Mouse (Mus musculus) right cerebral cortex, adult 2 months (tissue): ENCODE results near the gene Tmem207.
"Not testable (repeated sequence)": the region's sequence is repeated elsewhere in the genome, so short reads cannot be mapped to it uniquely, and the experiment has no call there.

Source experiments
- DNase-seq, 2 experiments: peaks; one replicate each; pipeline ENCODE4 v3.0.0; 2021 to 2022; ENCODE audit warnings: low spot score in 2 of 2

The Tmem207 gene

DNA sequence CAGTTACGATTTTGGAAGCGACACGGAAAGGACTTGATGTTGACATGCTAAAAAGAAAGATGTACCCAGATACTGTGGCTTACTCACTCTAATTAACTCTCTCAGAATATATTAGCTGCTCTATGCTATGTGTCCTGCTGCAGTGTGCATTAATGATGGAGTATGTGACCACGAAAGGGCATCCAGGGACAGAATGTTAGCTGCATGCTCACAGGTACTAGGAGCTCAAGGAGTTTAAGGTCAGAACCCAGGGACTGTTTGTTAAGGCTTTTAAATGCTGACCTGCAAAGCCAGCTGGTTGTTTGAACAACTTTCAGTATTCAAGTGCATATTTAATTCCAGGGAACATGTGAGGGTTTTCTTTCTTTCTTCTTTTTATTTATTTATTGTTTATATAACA, at the start of gene Tmem207:
Gene Tmem207 (minus strand): TSS at position 101 of the 400 bp plus-strand sequence.
- DNase-seq = no peak

DNA sequence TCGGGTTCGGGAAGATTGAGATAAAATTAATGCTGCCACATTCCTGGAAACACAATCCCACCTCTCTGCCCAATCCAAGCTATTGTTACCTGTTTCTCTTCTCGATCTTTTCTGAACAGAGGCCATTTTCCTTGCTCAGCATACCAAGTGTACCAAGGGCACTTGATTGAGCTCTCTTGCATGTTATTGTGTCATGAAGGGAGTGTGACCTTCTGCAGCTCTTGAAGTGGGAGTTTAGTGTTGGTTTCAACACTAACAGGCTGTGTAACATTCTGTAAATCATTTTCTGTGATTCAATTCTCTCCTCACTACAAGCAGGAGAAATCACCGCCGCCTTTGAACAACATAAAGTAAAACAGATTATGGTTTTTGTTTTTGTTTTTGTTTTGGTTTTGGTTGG, 47.6 kb upstream of the Tmem207 start:
- no peak for DNase-seq

DNA sequence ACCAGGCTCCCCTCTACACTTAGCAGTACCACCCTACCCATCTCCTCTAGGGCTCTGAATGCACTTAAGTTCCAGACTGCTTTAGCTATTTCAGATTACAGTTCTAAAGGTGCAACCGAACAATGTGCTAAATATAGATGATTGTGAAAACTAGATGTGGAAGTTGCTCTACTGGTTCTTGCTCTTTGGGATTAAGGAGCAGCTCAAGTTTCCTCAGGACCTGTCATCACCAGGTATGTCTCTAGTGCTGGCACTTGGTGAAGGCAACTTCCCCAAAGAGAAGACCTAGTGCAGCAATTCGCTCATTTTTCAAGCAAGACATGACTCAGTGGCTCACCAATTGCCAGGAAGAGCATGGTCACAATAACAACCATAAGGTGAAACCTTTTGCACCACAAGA, 45.3 kb upstream of the Tmem207 start:
- no peak for DNase-seq

DNA sequence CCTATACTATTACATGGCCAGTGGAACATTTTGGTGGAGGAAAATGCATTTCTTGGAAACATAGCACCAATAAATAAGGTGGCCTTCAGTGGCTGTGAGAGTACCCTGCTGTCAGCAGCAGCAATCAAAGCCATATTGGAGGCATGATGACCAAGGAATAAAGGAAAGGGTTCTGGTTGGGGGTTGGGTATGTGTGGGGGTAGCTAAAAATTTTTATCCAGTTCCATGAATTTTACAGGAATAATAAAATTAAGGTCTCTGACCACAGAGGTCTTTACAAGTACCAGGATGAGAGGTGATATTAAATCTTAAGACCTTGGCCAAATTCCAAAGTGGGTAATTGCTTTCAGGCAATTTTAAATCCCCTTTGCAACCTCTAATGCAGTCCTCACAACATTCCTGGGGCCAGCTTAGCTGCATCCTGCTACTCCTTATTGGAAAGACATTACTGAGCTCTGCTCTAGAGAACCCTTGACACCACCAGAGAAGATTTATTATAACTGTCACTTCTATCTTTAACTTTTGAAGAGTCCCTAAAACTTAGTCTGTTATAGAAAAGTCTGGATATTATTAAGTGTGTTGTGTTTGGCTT, 42.9 kb upstream of the Tmem207 start:
- DNase-seq = no peak

DNA sequence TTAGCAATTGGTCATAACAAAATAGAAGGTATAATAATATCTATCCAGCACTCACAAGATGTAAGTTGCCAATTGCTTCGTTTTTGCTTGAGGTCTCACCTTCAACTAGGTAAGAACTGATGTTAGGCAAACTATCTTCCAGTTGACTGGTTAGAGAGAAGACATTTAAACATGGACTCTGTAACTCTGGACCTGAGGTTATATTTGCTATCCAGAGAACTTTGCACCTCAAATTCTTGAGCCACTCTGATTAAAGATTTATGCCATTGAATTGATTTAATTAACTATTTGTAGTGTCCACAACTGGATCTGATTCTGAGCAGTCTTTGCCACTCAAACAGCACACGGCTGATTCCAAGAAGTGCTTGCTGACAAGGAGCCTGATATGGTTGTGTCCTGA, 36.2 kb upstream of the Tmem207 start:
- DNase-seq = no peak

DNA sequence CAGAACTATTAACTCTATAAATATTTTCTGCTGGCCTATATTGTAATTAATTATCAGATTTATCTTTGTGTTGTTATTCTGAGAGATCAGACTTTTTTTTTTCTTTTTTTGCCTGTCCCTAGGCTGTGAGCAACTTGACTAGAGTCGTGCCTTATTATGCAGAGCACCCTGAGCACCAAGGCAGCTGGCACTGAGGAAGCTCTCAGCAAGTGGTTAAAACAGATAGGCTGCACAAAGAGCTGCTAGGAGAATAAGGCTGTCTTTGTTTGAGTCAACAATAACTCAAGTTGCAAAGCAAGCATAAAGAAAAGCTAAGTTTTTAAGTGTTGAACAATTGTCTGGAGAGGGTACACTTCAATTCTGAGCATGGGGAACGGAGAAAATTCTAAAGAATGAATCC, 35.2 kb upstream of the Tmem207 start:
- no peak for DNase-seq

DNA sequence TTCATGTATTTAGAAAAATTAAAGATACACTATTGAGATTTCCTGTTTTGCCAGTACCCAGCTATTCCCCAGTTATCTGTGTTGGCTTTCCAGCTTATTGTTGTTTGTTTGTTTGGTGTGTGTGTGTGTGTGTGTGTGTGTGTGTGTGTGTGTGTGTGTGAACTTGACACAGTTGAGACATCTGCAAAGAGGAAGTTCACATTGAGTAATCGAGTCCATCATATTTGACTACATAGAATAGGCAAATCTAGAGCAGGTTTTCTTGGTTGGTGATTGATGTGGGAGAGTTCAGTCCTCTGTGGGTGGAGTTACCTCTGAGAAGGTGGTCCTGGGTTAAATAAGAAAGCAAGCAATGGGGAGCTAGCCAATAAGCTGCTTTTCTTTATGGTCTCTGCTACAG, 32.2 kb upstream of the Tmem207 start:
- no peak for DNase-seq

DNA sequence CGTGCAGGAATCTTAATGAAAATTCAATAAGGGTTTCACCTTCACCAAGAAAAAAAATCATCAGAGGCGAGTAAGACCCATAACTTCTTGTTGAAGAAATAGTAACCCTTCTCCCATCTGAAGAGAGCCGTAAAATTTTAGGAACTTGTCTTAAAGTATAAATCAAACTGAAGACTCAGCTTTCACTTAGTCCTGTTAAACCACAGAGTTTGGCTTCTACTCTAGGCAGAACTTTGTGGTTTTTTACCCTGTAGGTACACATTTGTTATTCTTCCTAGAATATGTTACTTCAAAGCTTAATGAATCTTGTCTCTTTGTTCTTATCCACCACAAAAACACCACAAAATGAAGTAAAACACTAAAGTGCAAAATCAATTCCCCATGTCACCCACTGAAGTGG, 25.7 kb upstream of the Tmem207 start:
- no peak for DNase-seq

DNA sequence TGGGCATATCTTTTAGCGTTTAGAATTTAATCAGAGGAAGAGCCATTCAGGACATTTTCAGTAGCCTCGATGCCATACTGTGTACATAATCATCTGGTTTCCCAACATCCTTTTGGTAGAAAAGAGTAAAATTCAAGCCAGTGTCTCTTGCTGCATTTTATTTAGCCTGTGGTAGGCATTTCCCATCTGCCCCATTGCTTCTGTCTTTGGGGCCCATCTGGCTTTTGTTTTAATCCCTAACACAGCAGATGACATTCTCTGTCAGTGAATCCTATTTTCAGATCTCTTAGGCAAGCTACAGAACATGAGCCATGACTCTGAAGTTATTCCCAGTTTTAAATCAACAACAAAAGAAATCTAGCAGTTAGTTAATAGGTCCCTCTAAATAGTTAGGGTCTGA, 22.7 kb upstream of the Tmem207 start:
- peak; percentile 17 to 34 for DNase-seq

DNA sequence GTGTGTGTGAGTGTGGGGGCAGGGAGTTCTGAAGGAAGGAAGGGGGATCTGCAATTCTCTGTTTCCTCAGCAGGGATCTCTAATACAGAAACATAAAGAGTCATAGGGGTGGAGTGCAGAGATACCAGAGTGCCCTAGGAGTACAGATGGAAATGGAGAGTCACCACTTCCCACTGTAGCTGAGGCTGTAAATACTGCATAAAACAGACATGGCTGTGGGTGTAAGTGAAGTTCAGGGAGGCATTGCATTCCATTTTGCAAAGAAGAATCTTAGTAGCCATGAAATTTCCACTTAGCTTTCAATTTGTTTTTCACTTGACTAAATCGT, 20.3 kb upstream of the Tmem207 start:
- DNase-seq = no peak

DNA sequence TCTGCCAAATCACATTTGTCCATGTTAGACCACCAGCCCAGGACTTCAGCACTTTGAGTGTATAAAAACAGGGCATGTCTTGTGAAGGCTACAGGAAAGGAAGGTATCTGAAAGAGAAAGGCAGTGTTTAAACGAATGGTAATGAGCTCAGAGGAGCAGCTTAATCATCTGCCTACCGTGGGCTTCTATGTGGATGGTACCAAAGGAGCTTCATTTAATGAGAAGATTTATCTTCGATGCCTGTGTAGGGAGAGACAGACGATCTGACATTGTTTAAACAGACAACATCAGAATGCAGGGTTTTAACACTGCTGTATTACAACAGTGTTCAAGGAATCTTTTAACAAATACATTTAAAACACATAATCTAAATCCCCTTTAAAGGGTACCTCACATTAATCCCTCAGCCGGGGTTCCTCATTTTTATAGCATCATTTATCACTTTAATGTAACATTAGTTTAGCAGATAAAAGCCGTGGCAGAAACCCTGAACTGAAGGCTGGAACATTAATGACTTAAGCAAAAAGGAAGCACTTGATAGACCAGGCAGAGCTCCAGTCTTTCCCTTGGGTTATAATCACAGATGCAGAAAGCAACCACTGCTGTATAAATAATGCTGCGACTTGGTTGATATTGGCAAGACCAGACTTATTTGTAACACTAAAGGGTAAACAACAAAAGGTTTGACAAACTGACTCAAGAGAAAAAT, 19.8 kb upstream of the Tmem207 start:
- no peak for DNase-seq

DNA sequence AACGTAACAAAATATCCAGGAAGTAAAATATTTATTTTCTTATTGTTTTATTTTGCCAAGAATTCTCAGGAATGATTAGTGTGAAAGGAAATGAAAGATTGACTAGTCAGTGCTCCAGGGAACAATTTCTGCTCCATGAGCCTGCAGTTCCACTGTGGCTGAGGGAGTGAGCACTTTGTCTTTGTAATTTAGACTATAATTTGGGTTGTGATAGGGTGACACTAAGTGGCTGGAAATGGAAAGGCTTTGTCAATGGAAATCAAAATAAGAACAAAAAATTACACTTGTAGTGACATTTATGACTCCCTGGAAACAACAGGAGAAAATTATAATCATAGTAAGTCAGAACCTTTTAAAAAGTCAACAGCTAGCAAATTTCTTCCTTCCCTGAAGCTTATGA, 5.7 kb upstream of the Tmem207 start:
- DNase-seq = no peak

DNA sequence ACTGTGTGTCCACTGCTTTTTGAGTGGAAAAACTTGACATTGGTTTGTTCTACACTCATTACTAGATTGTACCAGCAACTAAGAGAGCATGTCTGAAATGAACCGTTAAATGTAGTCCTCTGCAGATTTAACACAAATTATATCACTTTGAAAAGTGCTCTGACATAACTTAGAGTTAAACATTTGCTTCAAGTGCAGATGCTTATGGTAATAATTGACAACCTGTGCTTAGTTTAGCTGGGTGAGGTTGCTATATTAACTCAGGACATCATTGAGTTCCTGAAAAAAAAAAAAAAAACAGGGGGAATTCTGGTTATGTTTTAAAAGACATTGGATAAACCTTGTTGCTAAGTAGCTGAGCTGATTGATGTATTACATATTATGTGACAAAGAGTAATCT, 3.9 kb upstream of the Tmem207 start:
- DNase-seq = no peak

DNA sequence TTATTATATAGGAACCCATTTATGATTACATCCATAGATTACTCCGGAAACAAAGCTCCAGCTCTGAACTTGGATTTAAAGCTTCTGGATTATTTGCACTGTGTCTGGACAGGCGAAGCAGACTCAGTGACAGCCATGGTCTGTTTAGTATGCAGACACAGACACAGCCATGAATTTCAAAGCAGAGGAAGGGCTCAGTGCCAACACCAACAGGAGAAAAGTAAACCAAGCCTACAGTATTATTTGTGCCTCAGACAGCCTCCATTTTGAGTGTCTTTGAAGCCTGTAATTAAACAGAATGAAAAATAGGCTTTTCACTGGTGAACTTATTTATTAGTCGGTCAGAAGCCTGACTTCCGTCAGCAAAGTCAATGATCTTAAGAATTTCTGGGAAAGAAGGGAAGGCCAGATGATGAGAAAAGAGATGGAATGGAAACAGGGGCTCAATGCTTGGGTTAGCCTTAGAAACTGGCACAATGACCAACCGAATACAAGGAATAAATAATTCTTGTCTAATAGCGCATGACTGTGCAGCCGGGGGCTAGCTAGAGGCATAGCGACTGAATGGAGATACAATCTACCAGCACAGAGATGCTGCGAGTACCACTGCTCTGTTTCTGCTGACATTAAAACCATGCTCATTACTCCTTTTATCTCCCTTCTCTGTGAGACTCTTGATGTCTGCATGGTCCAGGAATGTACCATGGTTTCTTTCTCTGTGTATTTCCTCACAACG, 1.5 kb upstream of the Tmem207 start:
- no peak for DNase-seq

DNA sequence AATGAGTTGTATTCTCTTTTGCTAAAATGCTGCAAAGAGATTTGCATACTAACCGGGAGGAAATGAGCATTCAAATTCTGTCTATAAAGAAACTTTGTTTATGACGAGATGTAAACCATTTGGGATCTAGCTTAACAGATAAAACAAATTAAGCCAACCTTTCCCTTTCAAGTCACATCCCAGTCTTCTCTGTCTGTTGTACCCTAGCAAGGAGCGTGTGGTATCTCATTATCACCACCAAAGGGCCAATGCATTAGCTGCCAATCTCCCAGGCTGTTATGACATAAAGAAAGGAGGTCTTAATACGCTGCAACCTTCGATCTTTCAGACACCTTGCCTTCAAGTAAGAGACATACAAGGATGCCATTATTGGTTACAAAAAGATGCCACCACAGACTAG, 737 bp downstream of the Tmem207 start:
- DNase-seq = no peak

DNA sequence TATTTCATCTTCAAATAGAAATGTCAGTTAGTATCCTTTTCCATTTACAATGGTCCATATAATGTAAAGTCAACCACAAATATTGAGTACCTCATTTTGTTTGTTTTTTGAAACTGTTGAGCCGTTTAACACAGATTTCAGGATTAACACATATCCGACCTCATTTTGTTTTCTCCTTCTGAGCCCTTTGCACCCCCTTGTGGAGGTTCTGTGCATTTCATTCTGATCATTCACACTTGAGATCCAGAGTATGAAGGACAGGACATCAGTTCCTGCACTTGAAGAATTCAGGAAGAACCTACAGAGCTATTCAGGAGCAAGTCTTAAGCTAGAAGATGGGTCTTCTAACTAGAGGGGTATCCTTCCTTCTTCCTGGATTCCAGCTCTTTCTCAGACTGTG, 7.0 kb downstream of the Tmem207 start:
- peak; percentile 42 to 56 for DNase-seq

DNA sequence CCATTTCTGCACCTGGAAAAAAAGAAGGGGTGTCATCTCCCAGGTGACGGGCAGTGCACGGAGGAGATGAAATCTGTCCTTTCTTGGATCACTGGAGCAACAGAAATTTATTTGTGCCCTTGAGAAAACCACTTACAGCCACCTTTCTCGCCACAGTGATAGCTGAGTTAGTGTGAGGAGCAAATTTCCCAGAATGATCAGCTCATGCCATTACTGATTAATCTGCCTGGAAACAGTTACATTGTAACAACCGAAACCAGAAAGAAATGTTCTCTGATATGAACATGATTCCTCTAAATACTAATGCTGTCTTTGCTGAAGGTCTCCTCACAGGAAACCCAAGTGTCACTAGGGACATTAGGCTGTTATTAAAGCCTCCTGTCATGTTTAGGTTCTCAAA, 21.6 kb downstream of the Tmem207 start:
- no peak for DNase-seq

DNA sequence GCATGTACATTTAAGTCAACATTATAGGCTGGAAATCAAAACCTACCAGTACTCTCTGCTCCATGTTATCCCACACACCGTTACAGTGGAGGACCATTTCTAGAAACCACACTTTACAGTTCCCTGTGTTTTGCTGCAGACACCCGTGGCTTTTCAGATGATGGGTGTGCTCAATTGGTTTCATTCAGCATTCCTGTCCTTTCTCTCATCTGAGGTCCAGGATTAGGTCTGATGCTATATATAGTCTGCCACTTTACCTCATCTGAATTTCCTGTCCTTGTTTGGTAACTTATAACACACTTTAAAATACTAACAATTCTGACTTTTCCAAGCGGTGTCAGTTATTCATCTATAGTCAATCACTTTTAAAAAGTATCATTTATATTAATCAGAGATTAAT, 25.8 kb downstream of the Tmem207 start:
- no peak for DNase-seq

DNA sequence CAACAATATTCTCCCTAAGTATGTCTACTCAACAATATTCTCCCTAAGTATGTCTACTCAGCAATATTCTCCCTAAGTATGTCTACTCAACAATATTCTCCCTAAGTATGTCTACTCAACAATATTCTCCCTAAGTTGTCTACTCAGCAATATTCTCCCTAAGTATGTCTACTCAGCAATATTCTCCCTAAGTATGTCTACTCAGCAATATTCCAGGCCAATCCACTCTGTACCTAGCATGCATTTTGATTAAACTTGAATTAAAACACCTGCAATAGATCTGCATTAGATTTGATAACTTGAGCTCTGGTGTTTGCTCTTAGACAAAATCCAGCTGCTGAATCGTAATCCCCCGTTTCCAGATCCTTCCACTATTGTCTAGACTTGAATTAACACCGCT, 26.9 kb downstream of the Tmem207 start:
- not testable (repeated sequence) for DNase-seq

DNA sequence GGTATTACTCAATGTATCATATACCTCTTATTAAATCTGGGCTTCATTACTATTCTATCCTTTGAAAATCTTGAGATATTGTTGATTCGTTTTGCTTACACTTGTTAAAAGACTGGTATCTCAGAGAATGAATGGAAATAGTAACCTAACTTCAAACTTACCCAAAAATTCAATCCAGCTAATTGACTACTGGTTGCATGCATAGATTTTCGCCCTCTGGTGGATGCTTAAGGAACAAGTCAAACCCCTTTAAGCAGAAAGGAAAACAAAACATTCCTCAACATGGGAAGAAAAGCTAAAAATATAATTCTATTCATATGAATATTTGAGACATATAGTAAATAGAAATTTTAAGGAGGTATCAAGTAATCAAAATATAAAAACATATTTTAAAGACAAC, 30.8 kb downstream of the Tmem207 start:
- peak; percentile 16 to 22 for DNase-seq

DNA sequence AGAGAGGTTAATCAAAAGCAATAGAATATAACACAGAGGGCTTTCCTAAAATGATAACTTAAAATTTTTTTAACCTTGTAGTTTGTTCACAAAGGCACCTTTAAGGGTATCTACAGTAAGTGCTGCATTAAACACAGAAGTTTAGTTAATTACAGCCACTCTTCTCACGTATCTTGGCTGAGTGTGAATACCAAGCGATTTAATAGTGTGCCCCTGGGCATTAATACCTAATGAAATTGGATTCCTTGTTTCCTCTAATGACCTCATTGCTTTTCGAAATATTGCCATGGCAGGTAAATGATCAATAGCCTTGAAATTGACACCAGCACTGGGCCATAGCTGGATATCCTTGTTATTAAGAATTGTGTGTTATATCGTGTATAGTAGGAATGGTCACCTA, 55.3 kb downstream of the Tmem207 start:
- DNase-seq = no peak

DNA sequence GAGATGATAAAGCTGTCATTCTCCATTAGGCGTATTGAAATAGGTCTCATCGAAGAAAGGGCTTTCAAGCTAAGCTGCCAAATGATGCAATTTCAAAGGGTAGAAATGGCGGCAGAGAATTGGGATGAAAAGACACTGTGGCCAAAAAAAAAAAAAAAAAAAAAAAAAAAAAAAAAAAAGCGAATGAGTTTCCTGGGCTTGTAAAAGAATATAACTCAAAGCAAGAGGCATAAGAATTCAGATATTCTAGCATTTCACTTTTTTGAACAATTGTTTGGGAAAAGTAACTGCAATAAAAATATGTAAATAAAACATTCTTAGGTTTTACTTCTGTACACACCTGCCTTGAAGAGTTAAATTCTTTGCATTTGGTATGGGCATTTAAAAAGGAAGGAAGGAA, 60.0 kb downstream of the Tmem207 start:
- no peak for DNase-seq

DNA sequence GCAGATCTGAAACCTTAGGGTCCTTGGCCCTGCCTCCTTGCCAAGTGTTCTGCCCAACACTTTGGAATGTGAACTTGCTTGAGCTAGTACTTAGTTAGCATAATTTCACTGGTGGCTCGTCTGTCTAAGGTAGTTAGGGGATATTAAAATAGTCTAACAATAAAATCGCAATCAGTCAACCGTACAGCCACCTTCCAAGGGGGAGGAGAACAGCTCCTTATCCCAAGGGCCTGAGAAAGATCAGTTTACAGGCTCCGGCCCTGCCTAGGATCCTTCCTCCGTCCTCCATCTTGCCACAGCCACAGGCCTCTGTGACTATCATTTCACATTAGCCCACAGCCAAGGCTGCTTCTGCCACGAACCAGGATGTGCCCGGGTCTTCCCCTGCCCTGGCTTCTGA, 63.7 kb downstream of the Tmem207 start, which contains the start of gene Cldn16:
Gene Cldn16 (plus strand): TSS at position 301 of the 400 bp plus-strand sequence.
- DNase-seq = no peak
